Mouse (Mus musculus) cortical plate, adult 2 months (tissue): ENCODE results near the gene Agpat3.

Source experiments
- CTCF ChIP-seq: fragments of 200-500 bp; IDR thresholded peaks from 2 replicates; pipeline ENCODE4 v1.5.1; 2011; ENCODE audit warnings: mild to moderate bottlenecking, control low read depth, low read length; ENCODE audit not compliant: insufficient read depth; ENCODE audit errors: extremely low read depth
- POLR2A ChIP-seq: fragments of 200-500 bp; IDR thresholded peaks from 2 replicates; pipeline ENCODE4 v1.6.1; 2011; ENCODE audit warnings: mild to moderate bottlenecking, low read length, control low read depth; ENCODE audit not compliant: insufficient read depth; ENCODE audit errors: extremely low read depth

- TF ChIP-seq CTCF = peak; percentile 86
- no peak for TF ChIP-seq POLR2A
These were observed 73.1 kb downstream of the Agpat3 start for GRCm38 (mm10) chr10:78279210-78279609.
